Mouse (Mus musculus): ENCODE results near the gene 2510039O18Rik.

- TF ChIP-seq CTCF (IDR thresholded peaks at IDR 0.05; ENCODE audit: low read depth) (no peak), EP300 (IDR thresholded peaks at IDR 0.05; ENCODE audit: low read depth) (no peak)
These were observed 3.7 kb upstream of the 2510039O18Rik start for GRCm38 (mm10) chr4:147937021-147937420.

Measured in heart, postnatal 0 days (tissue).